Comparison of ENCODE assay signal across 8 mouse cellular contexts in the genomic region with DNA sequence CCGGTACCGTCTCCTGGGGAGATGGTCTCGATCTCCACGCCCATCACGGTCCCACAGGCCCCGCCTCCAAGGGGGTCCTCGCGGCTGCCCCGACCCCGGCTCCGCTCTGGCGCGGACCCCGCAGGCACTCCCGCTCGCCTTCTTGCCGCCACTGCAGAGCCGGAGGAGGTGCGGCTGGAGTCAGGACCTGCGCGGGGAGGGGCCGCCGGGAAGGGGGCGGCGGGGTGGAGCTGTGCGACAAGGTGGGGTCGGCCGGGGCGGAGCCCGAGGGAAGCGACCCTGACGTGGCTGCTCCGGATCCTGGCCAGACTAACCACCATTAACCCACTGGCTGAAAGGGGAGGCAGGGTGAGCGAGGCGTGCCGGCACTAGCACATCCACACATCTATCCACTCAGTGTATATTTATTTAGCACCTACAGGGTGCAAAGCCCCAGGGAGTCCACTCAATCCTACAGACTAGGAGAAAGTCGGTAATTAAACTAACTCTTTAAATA. TPM values are rescaled to one million over a fixed set of nuclear protein-coding genes. Genes with fewer than 3 reads are reported as not detected.
DNase-seq lines count a peak whose midpoint lies in the region; ATAC-seq lines count a peak whose summit lies in the region.

A gene (minus strand): TSS at position 200 of the 496 bp plus-strand sequence.

- H3K4me2 ChIP-seq in forebrain, embryonic 15.5 days (replicated peaks), result peak within 1 kb of the TSS; percentile 72

- peaks cover 6% of the 10 kb centered on the region; the same call in 1 of the 2 replicates for H3K27me3 ChIP-seq in forebrain, embryonic 15.5 days
- peaks cover 32% of the 10 kb centered on the region for H3K27me3 ChIP-seq in hindbrain, embryonic 10.5 days (ENCODE audit: insufficient read depth, poor library complexity, severe bottlenecking)

- DNase-seq in MEL-GATA-1-ER (ENCODE audit: extremely low read depth, low read depth), result peak; percentile 12
- peak; percentile 76 for DNase-seq in hindbrain, embryonic 10.5 days (ENCODE audit: low spot score)
- DNase-seq in layer of hippocampus, postnatal 25 days (ENCODE audit: extremely low spot score in 1 of 2, low spot score in 1 of 2), result peak; percentile 28 to 48
- peak; percentile 63 for DNase-seq in lung, postnatal 36 days
- DNase-seq in right cerebral cortex, postnatal 14 days, result peak; percentile 49
- no peak for DNase-seq in adipocyte (ENCODE audit: low spot score)

- H3K9me3 ChIP-seq in forebrain, embryonic 15.5 days, result no peaks in the 10 kb centered on the region
- no peaks in the 10 kb centered on the region for H3K9me3 ChIP-seq in hindbrain, embryonic 10.5 days

- ATAC-seq in cerebellum, adult (ENCODE audit: insufficient number of reproducible peaks, low FRiP score, low TSS enrichment), result 0 out of 2 replicates have a peak, but pooled peaks have one; percentile 14
- peak; percentile 46 for ATAC-seq in forebrain, embryonic 15.5 days (replicated peaks)

- WGBS in forebrain, embryonic 15.5 days, result under 1% methylated on average over 37 of the region's 37 CpGs
- under 1% methylated on average over 37 of the region's 37 CpGs for WGBS in hindbrain, embryonic 10.5 days

- H3K4me3 ChIP-seq in forebrain, embryonic 15.5 days, result peak within 1 kb of the TSS; percentile 74
- peak within 1 kb of the TSS; percentile 72 for H3K4me3 ChIP-seq in hindbrain, embryonic 10.5 days

- no peak within 1 kb of the TSS for H3K27ac ChIP-seq in forebrain, embryonic 15.5 days (replicated peaks)
- peak within 1 kb of the TSS; percentile 87 for H3K27ac ChIP-seq in hindbrain, embryonic 10.5 days

- H3K4me1 ChIP-seq in forebrain, embryonic 15.5 days, result peaks cover 23% of the 10 kb centered on the region
- peaks cover 25% of the 10 kb centered on the region for H3K4me1 ChIP-seq in hindbrain, embryonic 10.5 days (replicated peaks)

- H3K9ac ChIP-seq in forebrain, embryonic 15.5 days (replicated peaks), result peak within 1 kb of the TSS; percentile 70

- H3K36me3 ChIP-seq in forebrain, embryonic 15.5 days, result no peaks in the 10 kb centered on the region
- no peaks in the 10 kb centered on the region for H3K36me3 ChIP-seq in hindbrain, embryonic 10.5 days

RNA-seq across cellular contexts. Expression of the gene that starts here (rescaled TPM):
- 20.0 and 23.9 TPM in 2 replicates for polyA plus RNA-seq in forebrain, embryonic 15.5 days (2015; fragmentation: Nextera tagmentation; extraction: Ambion mirVana)
- 8.4 and 14.4 TPM in 2 replicates for polyA plus RNA-seq in hindbrain, embryonic 10.5 days (2016; fragmentation: Nextera tagmentation; extraction: Ambion mirVana)
- total RNA-seq in layer of hippocampus, postnatal 25 days (2021), result 10 to 100 TPM; 69.9 to 71.8 TPM
